Mouse (Mus musculus) kidney, adult 2 months (tissue): Measurements from ENCODE around the gene Hoxa6.

Source experiments
- CTCF ChIP-seq: fragments of 200-500 bp; conservative IDR thresholded peaks from 2 replicates; pipeline ENCODE4 v1.5.1; 2011; ENCODE audit warnings: low read depth, mild to moderate bottlenecking, control low read depth, low read length, moderate library complexity, mixed read lengths; ENCODE audit not compliant: insufficient read depth, insufficient read length
- POLR2A ChIP-seq: fragments of 200-500 bp; IDR thresholded peaks from one replicate; pipeline ENCODE4 v1.6.1; 2011; ENCODE audit warnings: low read depth, low read length, control low read depth

DNA sequence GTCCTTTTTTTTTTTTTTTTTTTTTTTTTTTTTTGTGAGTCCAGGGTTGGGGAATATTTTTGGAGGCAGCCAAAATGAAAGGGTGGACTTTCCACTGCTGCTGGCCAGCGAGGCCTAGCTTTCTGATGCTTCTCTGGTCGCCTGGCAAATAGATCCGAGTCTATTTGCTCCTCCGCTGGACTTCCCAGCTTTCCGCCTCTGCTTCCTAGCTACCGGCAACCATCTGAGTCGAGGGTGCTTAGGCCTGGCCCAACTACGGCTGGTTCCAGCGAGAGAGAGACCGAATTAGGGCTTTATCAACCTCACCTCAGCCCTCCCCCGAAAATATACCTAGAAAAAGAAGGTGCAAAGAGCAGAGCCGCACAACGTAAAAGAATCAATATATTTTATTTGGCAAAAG is 14.2 kb upstream of the Hoxa6 start:
- TF ChIP-seq CTCF = no peak
- no peak for TF ChIP-seq POLR2A
